Mouse (Mus musculus): ENCODE measurements around the gene Cdh13. TPM values are rescaled to one million over a fixed set of nuclear protein-coding genes. Genes with fewer than 3 reads are reported as not detected.

Gene Cdh13
- total and polyA plus RNA-seq, 3 experiments = 162 to 172 (median 163) TPM

GRCm38 (mm10) chr8:118968896-118969295, 685.4 kb downstream of the Cdh13 start:
- no peak overlapping the region for H3K27ac ChIP-seq
- H3K79me2 ChIP-seq (replicated peaks; ENCODE audit: control insufficient read depth, insufficient read depth, low read length) = no peaks in the 10 kb centered on the region
- DNase-seq = no peak
- H3K4me3 ChIP-seq = no peak overlapping the region
- TF ChIP-seq CTCF (IDR thresholded peaks at IDR 0.05) = no peak
- TF ChIP-seq EP300 (IDR thresholded peaks at IDR 0.05; ENCODE audit: insufficient read depth, low read depth, low read length) = no peak
- no peak for TF ChIP-seq POLR2A (IDR thresholded peaks at IDR 0.05; ENCODE audit: insufficient read depth, low read depth, low read length)
- no peaks in the 10 kb centered on the region for H3K4me1 ChIP-seq (ENCODE audit: control insufficient read depth, insufficient read depth, low read length)
- no peaks in the 10 kb centered on the region for H3K36me3 ChIP-seq (ENCODE audit: control insufficient read depth, insufficient read depth, low read length)
- H3K9ac ChIP-seq (ENCODE audit: low read depth, low read length) = no peak overlapping the region
- WGBS = 79% methylated on average over 4 of the region's 4 CpGs
- intact Hi-C loops (cut with DNase I) = loop anchor here (10.0 kb wide), 1 partner anchor 504 kb away; no protein-coding TSS in a partner anchor
- H3K27me3 ChIP-seq (ENCODE audit: control insufficient read depth, insufficient read depth, low read length) = no peaks in the 10 kb centered on the region

GRCm38 (mm10) chr8:118979800-118980199, 696.3 kb downstream of the Cdh13 start:
- Histone ChIP-seq H3K36me3 (ENCODE audit: control insufficient read depth, insufficient read depth, low read length) (no peaks in the 10 kb centered on the region), H3K27me3 (ENCODE audit: control insufficient read depth, insufficient read depth, low read length) (no peaks in the 10 kb centered on the region), H3K9ac (ENCODE audit: low read depth, low read length) (no peak overlapping the region), H3K4me3 (no peak overlapping the region), H3K79me2 (replicated peaks; ENCODE audit: control insufficient read depth, insufficient read depth, low read length) (no peaks in the 10 kb centered on the region), H3K4me1 (ENCODE audit: control insufficient read depth, insufficient read depth, low read length) (no peaks in the 10 kb centered on the region), H3K27ac (no peak overlapping the region)
- intact Hi-C loops (cut with DNase I) = no loop called here
- WGBS = 22% methylated on average over 5 of the region's 5 CpGs
- DNase-seq = no peak
- no peak for TF ChIP-seq POLR2A (IDR thresholded peaks at IDR 0.05; ENCODE audit: insufficient read depth, low read depth, low read length)
- TF ChIP-seq CTCF (IDR thresholded peaks at IDR 0.05) = peak; percentile 76

- 84% methylated on average over 2 of the region's 2 CpGs for WGBS
Observed at GRCm38 (mm10) chr8:118983724-118984123, 700.2 kb downstream of the Cdh13 start.

GRCm38 (mm10) chr8:118986796-118987195, 703.3 kb downstream of the Cdh13 start:
- no peaks in the 10 kb centered on the region for H3K36me3 ChIP-seq (ENCODE audit: control insufficient read depth, insufficient read depth, low read length)

More at GRCm38 (mm10) chr8:118983724-118984123, 700.2 kb downstream of the Cdh13 start:
- H3K4me3 ChIP-seq = no peak overlapping the region
- intact Hi-C loops (cut with DNase I) = no loop called here
- no peaks in the 10 kb centered on the region for H3K36me3 ChIP-seq (ENCODE audit: control insufficient read depth, insufficient read depth, low read length)
- no peak overlapping the region for H3K9ac ChIP-seq (ENCODE audit: low read depth, low read length)
- no peaks in the 10 kb centered on the region for H3K79me2 ChIP-seq (replicated peaks; ENCODE audit: control insufficient read depth, insufficient read depth, low read length)
- H3K4me1 ChIP-seq (ENCODE audit: control insufficient read depth, insufficient read depth, low read length) = no peaks in the 10 kb centered on the region
- no peak overlapping the region for H3K27ac ChIP-seq
- no peaks in the 10 kb centered on the region for H3K27me3 ChIP-seq (ENCODE audit: control insufficient read depth, insufficient read depth, low read length)
- no peak for TF ChIP-seq EP300 (IDR thresholded peaks at IDR 0.05; ENCODE audit: insufficient read depth, low read depth, low read length)
- DNase-seq = no peak

GRCm38 (mm10) chr8:118995641-118996188, 712.2 kb downstream of the Cdh13 start:
- Histone ChIP-seq H3K36me3 (ENCODE audit: control insufficient read depth, insufficient read depth, low read length) (no peaks in the 10 kb centered on the region), H3K27ac (no peak overlapping the region), H3K9ac (ENCODE audit: low read depth, low read length) (no peak overlapping the region), H3K79me2 (replicated peaks; ENCODE audit: control insufficient read depth, insufficient read depth, low read length) (no peaks in the 10 kb centered on the region), H3K4me3 (no peak overlapping the region), H3K27me3 (ENCODE audit: control insufficient read depth, insufficient read depth, low read length) (no peaks in the 10 kb centered on the region), H3K4me1 (ENCODE audit: control insufficient read depth, insufficient read depth, low read length) (no peaks in the 10 kb centered on the region)
- TF ChIP-seq CTCF (IDR thresholded peaks at IDR 0.05) (no peak), EP300 (IDR thresholded peaks at IDR 0.05; ENCODE audit: insufficient read depth, low read depth, low read length) (no peak)
- WGBS = 90% methylated on average over 11 of the region's 11 CpGs
- no peak for DNase-seq
- intact Hi-C loops (cut with DNase I) = no loop called here

More at GRCm38 (mm10) chr8:118986796-118987195, 703.3 kb downstream of the Cdh13 start:
- no peak overlapping the region for H3K27ac ChIP-seq
- DNase-seq = no peak
- TF ChIP-seq POLR2A (IDR thresholded peaks at IDR 0.05; ENCODE audit: insufficient read depth, low read depth, low read length) (no peak), CTCF (IDR thresholded peaks at IDR 0.05) (no peak), EP300 (IDR thresholded peaks at IDR 0.05; ENCODE audit: insufficient read depth, low read depth, low read length) (no peak)
- intact Hi-C loops (cut with DNase I) = no loop called here
- no peaks in the 10 kb centered on the region for H3K79me2 ChIP-seq (replicated peaks; ENCODE audit: control insufficient read depth, insufficient read depth, low read length)
- no peaks in the 10 kb centered on the region for H3K4me1 ChIP-seq (ENCODE audit: control insufficient read depth, insufficient read depth, low read length)
- H3K27me3 ChIP-seq (ENCODE audit: control insufficient read depth, insufficient read depth, low read length) = no peaks in the 10 kb centered on the region
- WGBS = 61% methylated on average over 1 of the region's 1 CpGs
- no peak overlapping the region for H3K4me3 ChIP-seq
- no peak overlapping the region for H3K9ac ChIP-seq (ENCODE audit: low read depth, low read length)

GRCm38 (mm10) chr8:119000595-119000994, 717.1 kb downstream of the Cdh13 start:
- TF ChIP-seq EP300 (IDR thresholded peaks at IDR 0.05; ENCODE audit: insufficient read depth, low read depth, low read length) (no peak), POLR2A (IDR thresholded peaks at IDR 0.05; ENCODE audit: insufficient read depth, low read depth, low read length) (no peak), CTCF (IDR thresholded peaks at IDR 0.05) (no peak)
- whole genome bisulfite sequencing = 68% methylated on average over 1 of the region's 1 CpGs
- intact Hi-C loops (cut with DNase I) = no loop called here
- Histone ChIP-seq H3K27ac (no peak overlapping the region), H3K4me3 (no peak overlapping the region), H3K79me2 (replicated peaks; ENCODE audit: control insufficient read depth, insufficient read depth, low read length) (no peaks in the 10 kb centered on the region), H3K36me3 (ENCODE audit: control insufficient read depth, insufficient read depth, low read length) (no peaks in the 10 kb centered on the region), H3K27me3 (ENCODE audit: control insufficient read depth, insufficient read depth, low read length) (no peaks in the 10 kb centered on the region), H3K9ac (ENCODE audit: low read depth, low read length) (no peak overlapping the region), H3K4me1 (ENCODE audit: control insufficient read depth, insufficient read depth, low read length) (no peaks in the 10 kb centered on the region)
- DNase-seq = no peak

Data from heart, adult 2 months (tissue).